Mouse (Mus musculus) WW6 (cell line): ENCODE results near the gene Tspan2.

Source experiments
- DNase-seq: peaks from one replicate; pipeline ENCODE4 v3.0.0-alpha.2; 2013; ENCODE audit warnings: low read depth, low spot score

Gene Tspan2

GRCm38 (mm10) chr3:102764850-102765249, 30.5 kb downstream of the Tspan2 start:
- no peak for DNase-seq

- no peak for DNase-seq
Measured at GRCm38 (mm10) chr3:102773018-102773417, 38.7 kb downstream of the Tspan2 start.

GRCm38 (mm10) chr3:102782618-102783017, 48.3 kb downstream of the Tspan2 start, which contains the start of gene Tshb:
Gene Tshb (minus strand): TSS chr3:102782718.
- no peak for DNase-seq

GRCm38 (mm10) chr3:102787369-102787768, 53.0 kb downstream of the Tspan2 start:
- peak; percentile 4 for DNase-seq

- peak; percentile 26 for DNase-seq
Measured at GRCm38 (mm10) chr3:102803937-102804336, 69.6 kb downstream of the Tspan2 start.

GRCm38 (mm10) chr3:102842386-102842785, 108.1 kb downstream of the Tspan2 start:
- no peak for DNase-seq

- DNase-seq = no peak
Measured at GRCm38 (mm10) chr3:102848661-102849060, 114.3 kb downstream of the Tspan2 start.
